Mouse (Mus musculus): Measurements from ENCODE around the gene Rab3c. TPM values are rescaled to one million over a fixed set of nuclear protein-coding genes. Genes with fewer than 3 reads are reported as not detected.

Gene Rab3c
- polyA plus RNA-seq (2012; rRNA removed): 0.71 and 0.77 TPM in 2 replicates

DNA sequence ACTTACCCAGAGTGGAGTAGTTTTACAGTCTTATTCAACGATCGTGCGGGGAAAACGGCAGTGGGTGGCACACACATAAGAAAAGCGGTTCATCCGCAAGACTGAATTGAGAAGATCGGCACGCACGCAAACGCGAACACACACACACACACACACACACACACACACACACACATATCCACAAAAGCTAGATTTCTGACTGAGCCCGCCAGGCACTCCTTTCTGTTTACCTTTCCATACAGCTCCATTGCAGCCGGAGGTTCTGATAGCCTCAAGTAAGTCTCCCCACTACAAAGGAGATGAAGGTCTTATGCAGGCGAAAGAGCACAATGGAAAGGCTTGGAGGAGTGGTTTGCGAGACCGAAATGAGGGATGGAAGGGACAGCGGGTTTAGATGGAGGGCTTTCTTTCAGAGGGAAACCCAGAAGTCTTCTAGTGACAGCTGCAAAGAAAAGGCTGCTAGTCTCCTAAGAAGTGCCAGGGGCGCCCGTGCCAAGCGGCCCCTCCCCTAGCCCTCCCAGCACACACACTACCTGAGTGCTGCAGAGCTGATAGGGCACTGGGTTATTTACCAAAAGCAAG lies at the start of gene Rab3c:
Gene Rab3c (minus strand): TSS at position 434 of the 582 bp plus-strand sequence.
- no peak for DNase-seq (ENCODE audit: low read depth, low spot score)
- WGBS: 2% methylated on average over 20 of the region's 20 CpGs

DNA sequence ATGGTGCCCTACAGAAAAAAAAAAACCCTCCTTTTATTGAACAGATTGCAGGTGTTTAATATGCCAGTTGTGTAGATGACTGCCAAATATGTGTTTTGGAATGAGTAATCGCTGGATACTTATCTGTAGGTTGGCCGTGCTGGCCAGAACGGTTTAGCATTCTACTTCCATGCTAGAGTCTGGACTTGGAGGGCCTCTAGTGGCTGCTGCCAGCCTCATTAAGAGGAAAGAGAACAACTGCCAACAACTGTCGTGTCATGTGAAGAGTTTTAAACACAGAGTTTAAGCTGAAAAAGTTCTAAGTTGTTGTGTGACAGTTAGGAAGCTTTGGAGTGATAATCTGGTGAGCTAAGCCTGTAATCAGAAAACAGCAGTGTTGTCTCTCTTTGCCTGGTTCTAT lies 38.0 kb upstream of the Rab3c start:
- no peak for DNase-seq (ENCODE audit: low read depth, low spot score)
- WGBS: 34% methylated on average over 4 of the region's 4 CpGs

DNA sequence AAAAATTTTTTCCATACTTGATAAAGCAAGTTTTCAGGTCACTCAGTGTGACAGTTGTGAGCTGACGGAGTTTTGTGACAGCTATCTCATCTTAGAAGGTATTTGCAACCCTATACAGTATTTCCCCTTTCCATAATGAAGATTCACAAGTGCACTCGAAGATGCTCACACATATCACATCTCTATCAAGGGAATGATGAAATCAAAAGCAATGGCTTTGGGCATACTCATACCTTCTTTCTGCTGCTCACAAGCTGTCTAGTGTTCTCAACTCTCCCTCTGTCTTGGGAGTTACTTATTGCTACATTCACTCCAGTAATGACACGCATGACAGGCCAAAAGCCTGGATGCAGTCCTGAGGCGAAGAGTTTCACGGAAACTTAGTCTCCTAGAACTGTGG lies 26.4 kb upstream of the Rab3c start:
- no peak for DNase-seq (ENCODE audit: low read depth, low spot score)
- WGBS: 80% methylated on average over 5 of the region's 5 CpGs

DNA sequence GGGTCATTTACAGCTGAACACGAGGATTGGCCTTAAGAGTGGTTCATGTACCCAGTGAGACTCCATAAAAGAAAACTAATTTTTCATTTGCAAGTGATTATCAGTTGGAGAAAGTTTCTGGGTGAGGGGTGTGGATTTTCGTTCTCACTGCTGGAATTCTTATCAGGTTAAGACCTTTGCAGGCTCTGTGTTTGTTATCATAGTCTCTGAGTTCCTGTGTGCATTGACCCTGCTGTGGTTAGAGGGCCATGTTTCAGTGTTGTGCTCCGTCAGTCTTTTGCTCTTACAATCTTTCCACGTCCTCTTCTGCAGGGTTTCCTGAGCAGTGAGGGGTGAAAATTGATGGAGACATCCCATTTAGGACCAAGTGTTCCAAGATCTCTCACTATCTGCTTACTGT lies 16.3 kb upstream of the Rab3c start:
- DNase-seq (ENCODE audit: low read depth, low spot score): no peak
- WGBS: 56% methylated on average over 4 of the region's 4 CpGs

DNA sequence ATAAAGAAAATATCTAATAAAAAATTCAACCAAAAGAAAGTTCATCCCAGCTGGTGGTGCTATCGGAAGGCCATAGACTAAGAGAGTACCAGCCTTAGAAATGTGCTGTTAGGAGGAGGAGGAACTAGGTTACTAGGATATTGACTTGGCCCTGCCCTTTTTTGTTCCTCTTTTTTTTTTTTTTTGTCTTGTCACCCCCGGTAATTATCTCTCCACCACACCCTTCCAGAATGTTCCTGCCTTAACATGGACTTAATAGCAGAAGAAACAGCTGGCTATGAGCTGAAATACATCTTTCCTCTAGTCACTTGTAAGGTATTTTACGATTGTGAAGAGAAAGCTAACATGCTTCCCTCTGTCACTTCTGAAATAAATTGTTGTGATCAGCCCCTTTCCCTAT lies 7.7 kb upstream of the Rab3c start:
- 56% methylated on average over 3 of the region's 3 CpGs for WGBS

DNA sequence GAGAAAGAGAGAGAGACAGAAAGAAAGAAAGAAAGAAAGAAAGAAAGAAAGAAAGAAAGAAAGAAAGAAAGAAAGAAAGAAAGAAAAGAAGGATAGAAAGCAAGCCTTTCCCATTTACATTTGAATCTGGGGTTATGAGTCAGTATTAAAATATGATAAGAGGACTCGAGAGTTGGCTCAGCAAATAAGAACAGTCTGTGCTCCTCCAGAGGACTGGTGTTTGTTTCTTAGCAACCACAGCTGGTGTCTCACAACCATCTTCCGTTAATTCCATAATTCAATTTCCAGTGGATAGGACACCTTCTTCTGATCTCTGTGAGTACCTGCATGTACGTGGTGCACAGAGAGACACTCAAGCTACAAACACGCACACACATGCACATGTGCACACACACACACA lies 3.0 kb upstream of the Rab3c start:
- WGBS: 60% methylated on average over 4 of the region's 4 CpGs
- DNase-seq (ENCODE audit: low read depth, low spot score): no peak

More for the DNA sequence above, 7.7 kb upstream of the Rab3c start:
- DNase-seq (ENCODE audit: low read depth, low spot score): no peak

DNA sequence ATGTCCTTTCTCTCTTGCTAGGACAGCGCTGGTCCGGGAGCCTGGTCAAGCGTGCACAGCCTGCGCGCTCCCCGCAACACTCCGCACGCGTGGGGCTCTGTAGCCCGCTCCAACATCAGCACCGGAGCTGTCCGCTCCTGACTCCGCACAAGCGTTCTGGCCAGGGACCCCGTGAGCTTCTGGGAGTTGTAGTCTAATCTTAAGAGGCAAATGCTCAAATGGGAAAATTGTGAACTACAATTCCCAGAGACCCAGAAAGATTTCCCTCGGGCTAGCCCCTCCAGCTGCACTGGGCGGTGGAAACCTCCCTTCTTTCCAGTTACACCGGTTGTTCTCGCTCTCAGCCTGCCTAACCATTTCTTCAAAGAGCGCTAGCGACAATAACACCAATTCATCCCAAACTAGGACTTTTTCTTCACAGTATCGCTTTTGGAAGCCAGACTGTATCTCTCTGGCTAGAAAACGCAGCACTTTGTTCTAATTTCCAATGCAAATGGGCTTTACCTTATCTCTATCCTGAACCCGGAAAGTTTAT lies 701 bp downstream of the Rab3c start:
- 3% methylated on average over 24 of the region's 24 CpGs for WGBS
- DNase-seq (ENCODE audit: low read depth, low spot score): no peak

DNA sequence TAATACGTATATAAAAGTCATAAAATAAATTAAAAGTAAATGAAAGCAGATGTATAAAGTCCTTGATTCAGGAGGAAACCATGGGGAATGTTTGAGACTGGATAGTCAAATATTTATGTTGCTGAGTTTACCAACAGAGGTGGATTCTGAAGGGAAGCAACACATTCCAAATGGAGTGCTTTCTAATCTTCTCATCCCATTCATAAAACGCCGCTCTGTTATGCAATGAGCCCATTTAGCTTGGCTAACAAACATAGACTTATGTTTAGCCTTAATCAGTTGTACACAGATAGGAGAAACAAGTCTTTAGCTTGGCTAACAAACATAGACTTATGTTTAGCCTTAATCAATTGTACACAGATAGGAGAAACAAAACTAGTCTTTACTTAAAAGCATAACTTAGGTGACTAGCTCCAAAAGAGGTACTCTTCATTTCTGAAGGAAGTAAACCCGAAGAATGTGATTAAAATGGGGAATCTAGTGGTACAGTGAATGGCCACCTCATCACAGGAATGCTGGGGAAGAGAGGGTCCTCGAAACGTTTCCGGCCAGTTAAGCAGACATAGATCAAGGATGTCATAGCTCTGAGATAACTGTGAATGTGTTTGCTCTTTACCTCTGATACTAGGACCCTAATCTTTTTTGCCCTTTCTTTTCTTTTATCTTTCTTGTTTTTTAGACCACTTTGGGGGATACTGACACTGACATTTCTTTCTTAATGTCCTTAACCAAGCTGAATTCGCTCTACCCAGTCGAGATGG lies 1.6 kb downstream of the Rab3c start:
- DNase-seq (ENCODE audit: low read depth, low spot score): no peak
- 54% methylated on average over 9 of the region's 9 CpGs for WGBS

DNA sequence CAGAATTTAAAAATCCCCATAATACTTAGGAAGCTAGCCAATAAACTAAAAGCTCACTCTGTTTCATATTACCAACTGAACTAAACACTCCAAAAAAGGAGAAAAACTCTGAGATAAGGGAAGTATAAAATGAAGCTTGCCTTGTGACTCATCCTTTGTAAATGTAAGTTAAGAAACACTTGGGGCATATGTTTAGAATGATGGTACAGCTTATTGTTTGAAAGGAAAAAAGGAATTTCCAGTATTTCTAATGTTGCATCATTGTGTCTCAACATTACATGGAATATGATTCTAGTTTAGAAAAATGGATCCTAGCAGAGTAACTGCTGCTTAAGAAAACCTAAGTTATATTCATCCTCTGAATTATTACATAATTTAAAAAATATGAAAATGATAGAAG lies 3.1 kb downstream of the Rab3c start:
- no peak for DNase-seq (ENCODE audit: low read depth, low spot score)

DNA sequence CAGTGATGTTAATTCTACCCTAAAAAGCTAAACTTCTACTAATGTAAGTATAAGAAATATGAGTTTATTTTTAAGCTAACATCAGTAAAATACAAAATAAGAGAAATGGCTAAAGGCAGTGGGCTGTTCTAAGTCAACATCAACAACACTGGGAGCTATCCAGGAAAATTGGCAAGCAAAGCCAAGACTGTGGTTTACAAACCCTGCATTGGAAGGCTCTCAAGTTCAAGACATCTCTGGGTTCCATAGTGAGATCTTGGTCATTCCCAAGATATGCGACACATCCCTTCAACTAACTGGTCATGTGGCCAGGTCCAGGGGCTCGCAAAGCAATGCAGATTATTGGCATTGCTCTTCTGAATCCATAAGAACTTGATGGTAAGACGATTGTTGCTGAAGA lies 5.3 kb downstream of the Rab3c start:
- 68% methylated on average over 3 of the region's 3 CpGs for WGBS
- no peak for DNase-seq (ENCODE audit: low read depth, low spot score)

DNA sequence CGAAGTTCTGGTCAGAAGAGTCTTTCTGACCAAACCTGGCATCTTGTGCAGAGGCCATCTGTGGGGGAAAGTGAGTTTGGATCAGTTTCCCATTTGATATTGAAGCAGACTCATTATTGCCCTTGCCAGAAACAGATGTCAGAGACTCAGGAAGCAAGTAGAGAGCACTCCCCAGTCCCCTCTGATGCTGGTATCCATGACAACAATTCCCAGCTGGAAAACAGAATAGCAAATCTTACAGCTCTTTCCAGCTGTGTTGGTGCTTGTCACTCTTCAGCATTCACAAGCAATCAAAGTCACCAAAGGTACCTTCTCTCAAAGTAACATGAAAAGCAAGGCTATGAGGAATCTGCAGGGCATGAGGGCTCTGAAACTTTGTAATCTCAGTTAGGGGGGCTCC lies 20.1 kb downstream of the Rab3c start:
- no peak for DNase-seq (ENCODE audit: low read depth, low spot score)
- whole genome bisulfite sequencing: 58% methylated on average over 1 of the region's 1 CpGs

DNA sequence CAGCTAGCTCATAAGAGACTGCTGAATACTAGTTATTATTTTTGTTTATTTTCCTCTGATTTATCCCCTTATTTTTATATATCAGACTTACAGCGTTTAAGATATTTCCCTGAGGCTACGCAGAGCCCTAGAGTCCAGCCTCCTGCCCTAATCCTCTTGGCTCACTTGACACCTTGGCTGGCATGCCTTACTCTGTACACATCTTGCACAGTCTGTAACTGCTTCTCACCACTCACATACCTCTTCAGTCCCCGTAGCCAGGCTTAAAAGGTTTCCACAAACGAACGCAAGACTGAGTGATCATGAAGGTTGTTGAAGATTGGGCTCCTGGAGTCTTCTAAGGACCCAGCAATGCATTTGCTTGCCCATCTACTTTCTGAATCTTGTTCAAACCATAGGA lies 29.3 kb downstream of the Rab3c start:
- 86% methylated on average over 5 of the region's 5 CpGs for WGBS
- DNase-seq (ENCODE audit: low read depth, low spot score): no peak

DNA sequence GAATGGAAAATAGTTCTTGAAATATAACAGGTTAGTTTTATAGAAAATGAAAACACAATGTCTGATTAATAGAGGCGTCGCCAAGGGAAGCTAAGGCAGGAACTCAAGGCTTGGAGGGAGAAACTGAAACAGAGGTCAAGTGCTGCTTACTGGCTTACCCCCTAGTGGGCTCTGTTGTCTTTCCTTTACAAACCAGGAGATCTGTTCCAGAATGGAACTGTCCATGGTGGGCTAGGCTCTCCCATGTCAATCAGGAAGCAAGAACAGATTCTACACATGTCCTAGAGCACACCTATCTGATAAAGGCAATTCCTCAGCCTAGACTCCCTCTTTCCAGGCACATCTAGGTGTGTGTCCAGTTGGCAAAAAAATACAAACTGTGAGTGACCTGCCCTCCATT lies 32.3 kb downstream of the Rab3c start:
- WGBS: 77% methylated on average over 2 of the region's 2 CpGs
- no peak for DNase-seq (ENCODE audit: low read depth, low spot score)

DNA sequence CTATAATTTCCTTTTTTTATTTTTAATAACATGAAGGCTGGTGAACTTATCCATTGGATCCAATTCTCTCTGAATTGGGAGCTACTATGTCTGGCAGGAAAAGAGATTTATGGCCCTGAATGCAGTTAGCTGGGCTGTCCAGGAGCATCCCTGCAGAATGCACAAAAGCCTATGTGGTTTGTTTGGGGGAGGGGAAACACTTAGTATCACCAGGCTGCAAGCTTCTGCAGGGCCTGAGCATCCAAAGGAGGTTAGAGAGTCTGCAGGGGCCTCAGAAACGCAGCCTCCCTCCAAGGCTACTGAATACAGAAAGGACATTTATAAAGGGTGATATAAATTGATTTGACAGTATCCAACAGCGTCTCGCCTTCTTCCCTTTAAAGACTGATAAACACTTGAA lies 41.8 kb downstream of the Rab3c start:
- 45% methylated on average over 3 of the region's 3 CpGs for WGBS
- no peak for DNase-seq (ENCODE audit: low read depth, low spot score)

DNA sequence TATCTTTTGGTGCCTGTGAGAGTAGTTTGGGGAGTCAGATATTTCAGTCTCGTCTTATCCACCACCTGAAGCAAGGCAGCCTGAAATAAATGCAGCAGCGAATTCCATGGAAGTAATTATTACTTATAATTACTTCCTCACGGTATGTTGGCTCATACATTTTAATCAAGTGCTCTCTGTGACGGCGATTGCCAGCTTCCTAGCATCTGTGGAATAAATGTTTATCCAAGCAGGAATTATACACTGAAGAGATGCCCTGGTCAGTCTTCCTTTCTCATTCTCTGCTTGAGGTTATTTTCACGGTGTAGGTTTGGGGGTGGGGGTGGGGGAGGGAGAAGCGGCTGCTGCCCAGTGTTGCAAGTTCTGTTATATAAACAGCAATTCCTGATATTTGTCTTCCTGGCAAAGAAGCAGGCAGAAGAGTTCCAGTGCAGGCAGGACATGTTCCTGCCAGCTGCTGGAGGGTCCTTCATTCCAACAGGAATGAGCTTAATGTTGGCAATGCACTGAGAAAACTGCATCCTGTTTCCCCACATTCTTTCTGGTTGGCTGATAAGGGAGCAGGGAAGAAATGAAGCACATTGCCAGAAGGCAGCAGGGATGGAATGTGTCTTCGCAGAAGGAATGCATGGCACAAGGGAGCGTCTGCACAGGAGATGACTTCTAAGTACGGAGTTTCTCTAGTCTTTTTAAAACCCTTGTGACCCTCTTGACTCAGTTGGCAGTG lies 43.4 kb downstream of the Rab3c start:
- WGBS: 28% methylated on average over 10 of the region's 10 CpGs
- no peak for DNase-seq (ENCODE audit: low read depth, low spot score)

DNA sequence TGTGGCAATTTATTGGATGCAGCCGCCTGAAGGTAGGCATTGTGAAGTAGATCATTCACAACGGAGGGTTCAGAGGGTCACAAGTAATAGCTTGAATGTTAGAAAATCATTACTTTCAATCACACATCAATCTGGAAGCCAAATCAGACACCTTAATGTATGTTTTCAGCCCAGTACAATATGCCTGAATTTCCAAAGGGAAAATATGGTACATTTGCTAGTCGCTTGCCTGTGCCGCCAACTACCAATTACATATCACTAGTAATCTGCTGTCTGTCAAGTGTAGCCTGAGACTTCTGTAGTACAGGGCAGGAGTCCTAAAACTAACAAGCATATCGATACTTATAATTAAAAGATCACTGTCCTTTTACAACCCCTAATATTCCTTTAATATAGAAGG lies 47.4 kb downstream of the Rab3c start:
- DNase-seq (ENCODE audit: low read depth, low spot score): no peak
- 85% methylated on average over 5 of the region's 5 CpGs for WGBS

DNA sequence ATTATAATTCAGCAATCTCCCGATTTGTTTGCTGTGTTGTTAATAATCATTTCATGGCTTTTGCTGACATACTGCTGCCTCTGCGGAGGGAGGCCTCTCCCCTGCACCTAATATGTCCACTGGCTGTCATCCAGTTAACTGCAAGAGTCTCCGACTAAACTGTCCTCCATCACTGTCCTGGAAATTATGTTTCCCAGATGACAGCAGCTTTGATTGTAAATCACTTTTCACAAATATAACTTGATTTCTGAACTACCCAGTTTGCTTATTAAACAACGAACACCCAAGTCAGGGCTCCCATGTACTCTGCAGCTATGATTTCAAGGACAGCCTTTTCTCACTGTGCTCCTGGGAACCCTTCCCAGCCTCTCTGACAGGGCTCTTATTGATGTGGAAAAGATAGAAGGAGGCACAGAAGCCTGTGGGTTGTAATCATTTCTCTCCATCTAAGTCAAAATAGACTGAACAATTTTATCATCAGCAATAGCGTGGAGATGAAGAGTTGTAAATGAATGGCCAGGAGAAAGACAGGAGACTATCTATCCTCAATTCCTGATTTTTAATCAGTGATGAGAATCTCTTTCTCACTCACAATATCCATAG lies 49.6 kb downstream of the Rab3c start:
- DNase-seq (ENCODE audit: low read depth, low spot score): no peak
- WGBS: 69% methylated on average over 5 of the region's 5 CpGs

DNA sequence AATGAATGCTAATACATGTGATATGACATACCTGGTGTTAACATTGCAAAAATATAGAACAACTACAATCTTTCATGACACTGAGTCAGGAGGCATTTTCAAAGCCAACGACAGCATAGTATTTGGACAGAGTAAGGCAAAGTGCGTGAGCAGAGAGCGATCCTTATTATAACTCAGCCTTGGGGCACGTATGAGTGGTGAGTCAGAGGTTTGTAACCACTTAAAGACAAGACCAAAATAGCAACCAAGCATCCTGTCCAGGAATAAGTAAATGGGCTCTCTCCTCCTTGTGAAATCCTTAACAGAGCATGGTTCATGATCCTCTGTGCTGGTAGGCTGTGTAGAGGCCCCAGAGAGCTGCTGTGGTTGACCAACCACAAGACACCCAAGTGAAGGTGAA lies 50.8 kb downstream of the Rab3c start:
- WGBS: 67% methylated on average over 4 of the region's 4 CpGs
- DNase-seq (ENCODE audit: low read depth, low spot score): no peak

DNA sequence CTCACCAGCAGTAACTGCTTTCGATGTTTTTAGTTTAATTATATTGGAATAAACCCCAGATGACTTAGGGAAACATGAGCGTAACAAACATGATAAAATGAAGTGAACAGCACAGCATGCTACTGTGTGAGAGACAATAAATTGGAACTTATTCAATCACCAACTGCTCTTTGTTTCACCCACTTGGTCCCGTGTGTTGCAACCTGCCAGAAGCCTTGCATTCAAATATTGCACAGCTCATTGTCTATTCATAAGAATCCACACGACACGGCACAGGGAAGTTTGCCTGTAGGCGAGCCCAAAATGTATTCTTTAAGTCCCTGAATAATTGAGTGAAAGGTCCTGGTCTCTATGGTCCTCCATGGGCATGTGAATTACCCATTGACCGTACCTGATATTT lies 61.6 kb downstream of the Rab3c start:
- 84% methylated on average over 7 of the region's 7 CpGs for WGBS
- no peak for DNase-seq (ENCODE audit: low read depth, low spot score)

DNA sequence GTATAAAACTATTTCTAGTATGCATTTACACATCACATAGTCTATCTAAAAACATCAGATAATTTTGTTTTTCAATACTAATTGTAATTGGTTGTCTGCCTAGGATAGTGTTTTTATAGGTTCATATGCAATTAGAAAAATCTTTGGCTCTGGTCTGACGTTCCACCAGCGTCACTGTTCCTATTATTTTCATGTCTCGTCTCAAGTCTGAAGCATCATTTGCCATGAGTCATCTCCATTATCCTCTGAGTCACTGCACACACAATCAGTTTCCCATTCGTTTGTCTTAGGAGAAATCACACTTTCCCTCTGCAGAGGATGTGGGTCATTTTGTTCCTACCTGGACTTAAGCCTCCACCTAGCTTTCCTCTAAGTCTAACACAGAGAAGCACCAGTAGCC lies 62.3 kb downstream of the Rab3c start:
- WGBS: 46% methylated on average over 4 of the region's 4 CpGs

More for the DNA sequence above, 62.3 kb downstream of the Rab3c start:
- DNase-seq (ENCODE audit: low read depth, low spot score): no peak

Measured in large intestine, adult 2 months (tissue).